Mouse (Mus musculus) stomach, postnatal 0 days (tissue): ENCODE data around the gene Ina. TPM values are rescaled to one million over a fixed set of nuclear protein-coding genes. Genes with fewer than 3 reads are reported as not detected.
A peak's percentile ranks its signal among the peaks of the same experiment; 100 is the strongest.

ENCODE experiments used
- ATAC-seq: fragments of 200-750 bp; cut with Nextera tagmentation; 2 replicates; pipeline ENCODE4 v1.8.0; 2017; ENCODE audit not compliant: low FRiP score, low TSS enrichment
- DNase-seq: peaks from one replicate; pipeline ENCODE4 v3.0.0-alpha.2; 2016; ENCODE audit warnings: low spot score
- H3K27ac ChIP-seq: fragments of 300-500 bp; sonication (generic); replicated peaks from 2 replicates; pipeline ENCODE4 v1.5.1; 2014; ENCODE audit warnings: mild to moderate bottlenecking, control low read depth
- H3K27me3 ChIP-seq: fragments of 300-500 bp; sonication (generic); 2 replicates; pipeline ENCODE4 v1.6.1; 2014; ENCODE audit warnings: low read length; ENCODE audit not compliant: control insufficient read depth, insufficient read depth
- H3K36me3 ChIP-seq: fragments of 300-500 bp; sonication (generic); 2 replicates; pipeline ENCODE4 v1.6.1; 2014; ENCODE audit warnings: low read length, mixed read lengths; ENCODE audit not compliant: control insufficient read depth, insufficient read depth
- H3K4me1 ChIP-seq: fragments of 300-500 bp; sonication (generic); replicated peaks from 2 replicates; pipeline ENCODE4 v1.6.1; 2014; ENCODE audit warnings: antibody characterized with exemption; ENCODE audit not compliant: control insufficient read depth, insufficient read depth
- H3K4me2 ChIP-seq: fragments of 300-500 bp; sonication (generic); replicated peaks from 2 replicates; pipeline ENCODE4 v1.6.1; 2014; ENCODE audit warnings: low read depth, mild to moderate bottlenecking, control low read depth, moderate library complexity
- H3K4me3 ChIP-seq: fragments of 300-500 bp; sonication (generic); 2 replicates; pipeline ENCODE4 v1.5.1; 2014; ENCODE audit warnings: low read depth, low read length, control low read depth
- H3K9ac ChIP-seq: fragments of 300-500 bp; sonication (generic); 2 replicates; pipeline ENCODE4 v1.6.1; 2014; ENCODE audit warnings: mild to moderate bottlenecking, low read length, control low read depth, mixed read lengths
- H3K9me3 ChIP-seq: fragments of 300-500 bp; sonication (generic); 2 replicates; pipeline ENCODE4 v1.6.1; 2016; ENCODE audit warnings: low read length; ENCODE audit not compliant: control insufficient read depth
- CTCF ChIP-seq: IDR thresholded peaks from 2 replicates; pipeline ENCODE4 v1.5.1; 2016; ENCODE audit warnings: antibody characterized with exemption, low read depth, mild to moderate bottlenecking, moderate library complexity
- EP300 ChIP-seq: optimal IDR thresholded peaks from 2 replicates; pipeline ENCODE3; 2016; ENCODE audit warnings: antibody characterized with exemption
- WGBS: fragments of 180-500 bp; shearing (Covaris S2); extraction: QIAGEN DNeasy Blood & Tissue Kit; methylation state at CpG from one replicate; pipeline ENCODE4 v1.1.7; 2014; 5-methylcytosine and 5-hydroxymethylcytosine counted together
- polyA plus RNA-seq: library from polyadenylated mRNA; unstranded; fragments of >200 nt; fragmentation: Nextera tagmentation; extraction: Ambion mirVana; gene quantifications from 2 replicates; pipeline ENCODE4 v1.2.1, GENCODE M21; 2015

The Ina gene
- polyA plus RNA-seq, result 3.5 and 4.2 TPM in 2 replicates

- Histone ChIP-seq H3K27me3 (peaks cover 19% of the 10 kb centered on the region), H3K4me2 (peak within 1 kb of the TSS; percentile 67), H3K4me1 (peaks cover 3% of the 10 kb centered on the region; the same call in 1 of the 2 replicates), H3K9ac (no peak within 1 kb of the TSS), H3K36me3 (no peaks in the 10 kb centered on the region), H3K27ac (no peak within 1 kb of the TSS), H3K4me3 (peak within 1 kb of the TSS; percentile 40), H3K9me3 (no peaks in the 10 kb centered on the region)
- TF ChIP-seq CTCF (peak; percentile 28; the same call in 1 of the 2 replicates), EP300 (no peak)
- under 1% methylated on average over 102 of the region's 124 CpGs for WGBS
- ATAC-seq (peak; percentile 84), DNase-seq (peak; percentile 69)
Measured at GRCm38 (mm10) chr19:47014447-47015381, at the start of gene Ina, which contains the start of gene Nt5c2. Gene Ina, plus strand, starts transcription at chr19:47014698. Gene Nt5c2, minus strand, starts transcription at chr19:47015153.

DNA sequence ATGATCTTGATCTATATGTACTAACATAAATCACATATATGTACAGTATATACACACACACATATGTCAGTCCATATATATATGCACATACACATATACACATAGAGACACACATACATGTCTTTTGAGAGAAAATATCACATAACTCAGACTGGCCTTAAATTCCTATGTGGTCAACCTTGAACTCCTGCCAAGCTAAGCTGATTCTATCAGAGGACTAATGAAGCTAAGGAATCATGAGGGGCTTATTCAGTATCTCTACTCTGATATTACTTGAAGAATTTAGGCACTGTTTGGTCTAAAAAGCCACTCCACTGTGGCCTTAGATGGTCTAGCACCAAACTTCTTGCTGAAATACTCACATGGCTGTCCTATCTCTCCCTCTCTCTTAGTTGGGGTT is 49.0 kb upstream of the Ina start:
- Histone ChIP-seq H3K4me1 (no peaks in the 10 kb centered on the region), H3K36me3 (no peaks in the 10 kb centered on the region), H3K4me2 (no peak overlapping the region), H3K27ac (no peak overlapping the region), H3K9me3 (no peaks in the 10 kb centered on the region), H3K4me3 (no peak overlapping the region), H3K27me3 (no peaks in the 10 kb centered on the region), H3K9ac (no peak overlapping the region)
- DNase-seq (no peak), ATAC-seq (no peak)
- TF ChIP-seq CTCF (no peak), EP300 (no peak)

GRCm38 (mm10) chr19:46966330-46966729 is 48.2 kb upstream of the Ina start:
- Histone ChIP-seq H3K36me3 (no peaks in the 10 kb centered on the region), H3K4me1 (no peaks in the 10 kb centered on the region), H3K27ac (no peak overlapping the region), H3K9me3 (no peaks in the 10 kb centered on the region), H3K27me3 (no peaks in the 10 kb centered on the region), H3K4me3 (no peak overlapping the region), H3K9ac (no peak overlapping the region), H3K4me2 (no peak overlapping the region)
- ATAC-seq (no peak), DNase-seq (no peak)
- WGBS, result 87% methylated on average over 6 of the region's 6 CpGs
- TF ChIP-seq EP300, result no peak
- no peak for TF ChIP-seq CTCF

DNA sequence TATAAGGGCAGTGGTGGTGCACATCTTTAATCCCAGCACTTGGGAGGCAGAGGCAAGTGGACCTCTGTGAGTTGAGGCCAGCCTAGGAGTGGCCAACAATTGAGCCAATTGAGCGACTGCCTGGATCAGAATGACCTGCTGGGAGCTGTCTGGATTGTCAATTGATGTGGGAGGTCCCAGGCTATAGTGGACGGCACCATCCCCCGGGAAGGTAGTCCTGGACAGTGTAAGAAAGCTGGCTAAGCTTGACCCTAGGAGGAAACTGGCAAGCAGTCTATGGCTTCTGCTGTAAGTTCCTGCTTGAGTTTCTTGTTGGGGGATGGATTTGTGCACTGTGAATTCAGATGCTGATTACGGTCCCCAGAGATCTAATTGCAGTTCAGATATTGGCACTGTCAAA is 46.6 kb upstream of the Ina start:
- ATAC-seq, result no peak
- no peak for DNase-seq
- Histone ChIP-seq H3K36me3 (no peaks in the 10 kb centered on the region), H3K4me3 (no peak overlapping the region), H3K9me3 (no peaks in the 10 kb centered on the region), H3K4me2 (no peak overlapping the region), H3K9ac (no peak overlapping the region), H3K27ac (no peak overlapping the region), H3K27me3 (no peaks in the 10 kb centered on the region), H3K4me1 (no peaks in the 10 kb centered on the region)
- TF ChIP-seq CTCF (no peak), EP300 (no peak)
- 62% methylated on average over 4 of the region's 4 CpGs for WGBS

DNA sequence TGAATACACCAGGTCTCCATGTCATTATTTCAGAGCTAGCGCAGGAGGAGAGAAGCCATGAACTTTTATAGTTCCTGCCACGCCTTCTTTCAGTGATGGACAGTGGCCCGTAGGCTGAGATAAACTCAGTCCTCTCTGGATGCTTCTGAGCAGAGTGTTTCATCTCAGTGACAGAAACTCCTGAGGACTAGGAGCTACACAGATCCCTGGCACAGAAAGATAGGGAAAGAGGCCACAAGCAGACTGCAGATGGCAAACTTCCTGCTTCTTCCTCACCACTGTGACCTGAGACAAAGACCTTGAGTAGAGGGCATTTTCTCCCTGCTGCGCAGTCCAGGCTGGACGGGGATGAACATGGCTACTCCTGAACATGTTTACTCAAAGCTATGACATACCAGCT is 45.7 kb upstream of the Ina start:
- H3K9me3 ChIP-seq, result no peaks in the 10 kb centered on the region
- H3K4me2 ChIP-seq, result no peak overlapping the region
- DNase-seq (no peak), ATAC-seq (no peak)
- no peaks in the 10 kb centered on the region for H3K36me3 ChIP-seq
- H3K4me1 ChIP-seq, result no peaks in the 10 kb centered on the region
- 68% methylated on average over 5 of the region's 5 CpGs for WGBS
- H3K27me3 ChIP-seq, result no peaks in the 10 kb centered on the region
- H3K27ac ChIP-seq, result no peak overlapping the region
- H3K9ac ChIP-seq, result no peak overlapping the region
- H3K4me3 ChIP-seq, result no peak overlapping the region
- TF ChIP-seq CTCF, result no peak
- TF ChIP-seq EP300, result no peak
